18 mouse cellular contexts compared by ENCODE assay signal in genomic region chr12:72150786-72151185, GRCm38 (mm10). TPM values are rescaled to one million over a fixed set of nuclear protein-coding genes. Genes with fewer than 3 reads are reported as not detected.
A peak's percentile ranks its signal among the peaks of the same experiment; 100 is the strongest.
DNase-seq lines count a peak whose midpoint lies in the region; ATAC-seq and TF ChIP-seq lines count a peak whose summit lies in the region.
"Had no signal": no experiment of that assay in that cellular context is flagged by ENCODE, and none has a peak within 500 bp of the region (broad histone marks: within the 10 kb centered on the region; RNA-seq: fewer than 3 reads in every experiment).

No protein-coding gene starts in this region.

- no peaks in the 10 kb centered on the region for H3K79me2 ChIP-seq in heart, adult 2 months (replicated peaks; ENCODE audit: control insufficient read depth, insufficient read depth, low read length)

- no peaks in the 10 kb centered on the region for H3K9me3 ChIP-seq in midbrain, embryonic 10.5 days (replicated peaks)
- no peaks in the 10 kb centered on the region for H3K9me3 ChIP-seq in midbrain, embryonic 11.5 days (ENCODE audit: control insufficient read depth, low read length)
- no peaks in the 10 kb centered on the region for H3K9me3 ChIP-seq in midbrain, embryonic 14.5 days (ENCODE audit: control insufficient read depth, low read length)
- no peaks in the 10 kb centered on the region for H3K9me3 ChIP-seq in neural tube, embryonic 15.5 days (replicated peaks)
- H3K9me3 ChIP-seq: embryonic facial prominence, embryonic 10.5 days; intestine, embryonic 15.5 days; limb, embryonic 15.5 days had no signal

- TF ChIP-seq POLR2A in heart, adult 2 months (IDR thresholded peaks at IDR 0.05; ENCODE audit: insufficient read depth, low read depth, low read length): no peak

- peaks cover 7% of the 10 kb centered on the region for H3K4me1 ChIP-seq in midbrain, embryonic 10.5 days
- H3K4me1 ChIP-seq in midbrain, embryonic 11.5 days (ENCODE audit: control insufficient read depth, insufficient read depth, low read length): peaks cover 2% of the 10 kb centered on the region; the same call in 1 of the 2 replicates
- peaks cover 6% of the 10 kb centered on the region; the same call in 1 of the 2 replicates for H3K4me1 ChIP-seq in midbrain, embryonic 14.5 days (ENCODE audit: control insufficient read depth, insufficient read depth, low read length)
- no peaks in the 10 kb centered on the region for H3K4me1 ChIP-seq in heart, adult 2 months (ENCODE audit: control insufficient read depth, insufficient read depth, low read length)
- no peaks in the 10 kb centered on the region for H3K4me1 ChIP-seq in neural tube, embryonic 15.5 days
- H3K4me1 ChIP-seq: embryonic facial prominence, embryonic 10.5 days; intestine, embryonic 15.5 days; limb, embryonic 15.5 days had no signal

- H3K9ac ChIP-seq in midbrain, embryonic 11.5 days (ENCODE audit: low read length): no peak overlapping the region
- H3K9ac ChIP-seq in midbrain, embryonic 14.5 days (replicated peaks; ENCODE audit: low read length): no peak overlapping the region
- H3K9ac ChIP-seq in heart, adult 2 months (ENCODE audit: low read depth, low read length): no peak overlapping the region
- H3K9ac ChIP-seq in neural tube, embryonic 15.5 days (replicated peaks): no peak overlapping the region
- H3K9ac ChIP-seq: intestine, embryonic 15.5 days; limb, embryonic 15.5 days had no signal

- 57% methylated on average over 4 of the region's 4 CpGs for WGBS in midbrain, embryonic 10.5 days
- WGBS in midbrain, embryonic 11.5 days: 47% methylated on average over 4 of the region's 4 CpGs
- 10% methylated on average over 4 of the region's 4 CpGs for WGBS in midbrain, embryonic 14.5 days
- WGBS in heart, adult 2 months: 79% methylated on average over 4 of the region's 4 CpGs
- 31% methylated on average over 4 of the region's 4 CpGs for WGBS in neural tube, embryonic 15.5 days

- no peak overlapping the region for H3K27ac ChIP-seq in midbrain, embryonic 10.5 days (replicated peaks)
- H3K27ac ChIP-seq in midbrain, embryonic 11.5 days (ENCODE audit: low read depth, low read length): no peak overlapping the region
- no peak overlapping the region for H3K27ac ChIP-seq in midbrain, embryonic 14.5 days (replicated peaks; ENCODE audit: low read depth, low read length)
- no peak overlapping the region for H3K27ac ChIP-seq in heart, adult 2 months
- no peak overlapping the region for H3K27ac ChIP-seq in neural tube, embryonic 15.5 days (replicated peaks)
- H3K27ac ChIP-seq: embryonic facial prominence, embryonic 10.5 days; intestine, embryonic 15.5 days; limb, embryonic 15.5 days had no signal

- TF ChIP-seq EP300 in heart, adult 2 months (IDR thresholded peaks at IDR 0.05; ENCODE audit: insufficient read depth, low read depth, low read length): no peak

- no peak for TF ChIP-seq CTCF in heart, adult 2 months (IDR thresholded peaks at IDR 0.05)

- peak; percentile 30 for DNase-seq in midbrain, embryonic 10.5 days (ENCODE audit: low spot score)
- no peak for DNase-seq in midbrain, embryonic 11.5 days (ENCODE audit: low spot score, missing footprints)
- peak; percentile 37 to 71 for DNase-seq in layer of hippocampus, adult 18-20 months (ENCODE audit: low spot score in 2 of 2)
- DNase-seq in midbrain, embryonic 14.5 days: peak; percentile 65
- no peak for DNase-seq in kidney, postnatal 4 days
- no peak for DNase-seq in heart, adult 2 months
- DNase-seq in spleen, postnatal 4 days (ENCODE audit: low spot score in 2 of 2): no peak
- DNase-seq: adrenal gland, postnatal 10 days; cerebellum, adult 11-12 months; gastrocnemius, postnatal 36 days had no signal

- no peak for ATAC-seq in midbrain, embryonic 11.5 days (ENCODE audit: low FRiP score)
- no peak for ATAC-seq in midbrain, embryonic 14.5 days (ENCODE audit: low FRiP score, low TSS enrichment)
- ATAC-seq in neural tube, embryonic 15.5 days (ENCODE audit: low FRiP score): no peak
- ATAC-seq: intestine, embryonic 15.5 days had no signal

- no peak overlapping the region for H3K4me3 ChIP-seq in midbrain, embryonic 10.5 days
- no peak overlapping the region for H3K4me3 ChIP-seq in midbrain, embryonic 11.5 days (ENCODE audit: low read depth, low read length)
- H3K4me3 ChIP-seq in midbrain, embryonic 14.5 days (replicated peaks; ENCODE audit: low read depth, low read length): no peak overlapping the region
- no peak overlapping the region for H3K4me3 ChIP-seq in heart, adult 2 months
- no peak overlapping the region for H3K4me3 ChIP-seq in neural tube, embryonic 15.5 days (replicated peaks)
- H3K4me3 ChIP-seq: embryonic facial prominence, embryonic 10.5 days; intestine, embryonic 15.5 days; limb, embryonic 15.5 days had no signal

- no peaks in the 10 kb centered on the region for H3K36me3 ChIP-seq in midbrain, embryonic 10.5 days
- H3K36me3 ChIP-seq in midbrain, embryonic 11.5 days (ENCODE audit: control insufficient read depth, insufficient read depth, low read length): no peaks in the 10 kb centered on the region
- no peaks in the 10 kb centered on the region for H3K36me3 ChIP-seq in midbrain, embryonic 14.5 days (ENCODE audit: control insufficient read depth, insufficient read depth, low read length)
- no peaks in the 10 kb centered on the region; the same call in 1 of the 2 replicates for H3K36me3 ChIP-seq in heart, adult 2 months (ENCODE audit: control insufficient read depth, insufficient read depth, low read length)
- no peaks in the 10 kb centered on the region for H3K36me3 ChIP-seq in neural tube, embryonic 15.5 days
- H3K36me3 ChIP-seq: embryonic facial prominence, embryonic 10.5 days; intestine, embryonic 15.5 days; limb, embryonic 15.5 days had no signal

- H3K27me3 ChIP-seq in midbrain, embryonic 10.5 days (ENCODE audit: low read depth, poor library complexity, severe bottlenecking): no peaks in the 10 kb centered on the region
- H3K27me3 ChIP-seq in midbrain, embryonic 11.5 days (ENCODE audit: control insufficient read depth, insufficient read depth, low read length): no peaks in the 10 kb centered on the region
- H3K27me3 ChIP-seq in midbrain, embryonic 14.5 days (ENCODE audit: control insufficient read depth, insufficient read depth, low read length): no peaks in the 10 kb centered on the region
- H3K27me3 ChIP-seq in heart, adult 2 months (ENCODE audit: control insufficient read depth, insufficient read depth, low read length): no peaks in the 10 kb centered on the region
- H3K27me3 ChIP-seq in neural tube, embryonic 15.5 days (replicated peaks): no peaks in the 10 kb centered on the region
- H3K27me3 ChIP-seq: intestine, embryonic 15.5 days; limb, embryonic 15.5 days had no signal

- intact Hi-C loops in heart, adult 2 months (cut with DNase I): no loop called here

- no peak overlapping the region for H3K4me2 ChIP-seq in midbrain, embryonic 11.5 days
- H3K4me2 ChIP-seq in midbrain, embryonic 14.5 days (ENCODE audit: low read length): no peak overlapping the region
- H3K4me2 ChIP-seq in neural tube, embryonic 15.5 days: no peak overlapping the region
- H3K4me2 ChIP-seq: intestine, embryonic 15.5 days; limb, embryonic 15.5 days had no signal

RNA-seq across cellular contexts. Expression of gene Ccdc175, which starts 34.0 kb away (rescaled TPM):
- polyA plus RNA-seq in midbrain, embryonic 10.5 days (2016; fragmentation: Nextera tagmentation; extraction: Ambion mirVana): not detected in 2 replicates
- not detected in 2 replicates for polyA plus RNA-seq in midbrain, embryonic 11.5 days (2014; fragmentation: Nextera tagmentation; extraction: Ambion mirVana)
- total RNA-seq in layer of hippocampus, adult 18-20 months (2021): not detected
- 0.08 and 0.11 TPM in 2 replicates for polyA plus RNA-seq in midbrain, embryonic 14.5 days (2014; fragmentation: Nextera tagmentation; extraction: Ambion mirVana)
- total RNA-seq in heart, adult 2 months (2021): not detected
- not detected in 2 replicates for polyA plus RNA-seq in heart, adult 2 months (2012; rRNA removed)
- polyA plus RNA-seq in neural tube, embryonic 15.5 days (2015; fragmentation: Nextera tagmentation; extraction: Ambion mirVana): not detected in 2 replicates
- total RNA-seq: adrenal gland, postnatal 10 days; gastrocnemius, postnatal 36 days had no signal
- polyA plus RNA-seq: embryonic facial prominence, embryonic 10.5 days; heart, embryonic 14.5 days; intestine, embryonic 15.5 days; large intestine, adult 2 months; limb, embryonic 15.5 days; lung, embryonic 16.5 days; urinary bladder, adult 2 months had no signal

Comparison
In these comparisons a context has a peak if more than half of its experiments do, and no peak if none do; other contexts are left out.
1. DNase-seq: peak in midbrain, embryonic 10.5 days (single experiment), layer of hippocampus, adult 18-20 months (2 of 2) and midbrain, embryonic 14.5 days (single experiment); none in midbrain, embryonic 11.5 days (single experiment), kidney, postnatal 4 days (0 of 2), heart, adult 2 months (0 of 2) and spleen, postnatal 4 days (0 of 2).